Mouse (Mus musculus): ENCODE results near the gene Hspg2.
"Not testable (repeated sequence)": the region's sequence is repeated elsewhere in the genome, so short reads cannot be mapped to it uniquely, and the experiment has no call there.

The Hspg2 gene

GRCm38 (mm10) chr4:137556673-137557210, 88.2 kb downstream of the Hspg2 start:
- DNase-seq (ENCODE audit: low spot score in 2 of 2), result no peak

- DNase-seq (ENCODE audit: low spot score in 2 of 2), result no peak
These were observed 101.3 kb downstream of the Hspg2 start for GRCm38 (mm10) chr4:137569873-137570272.

- DNase-seq (ENCODE audit: low spot score in 2 of 2), result no peak
These were observed 105.9 kb downstream of the Hspg2 start, which contains the start of gene Ldlrad2 for GRCm38 (mm10) chr4:137574469-137574868. Gene Ldlrad2, minus strand, starts transcription at chr4:137574569.

GRCm38 (mm10) chr4:137577486-137577885, 108.9 kb downstream of the Hspg2 start:
- DNase-seq (ENCODE audit: low spot score in 2 of 2), result no peak

- DNase-seq (ENCODE audit: low spot score in 2 of 2), result peak; percentile 38 to 62
These were observed 109.7 kb downstream of the Hspg2 start for GRCm38 (mm10) chr4:137578181-137578845.

- peak; percentile 57 to 66 for DNase-seq (ENCODE audit: low spot score in 2 of 2)
These were observed 111.2 kb downstream of the Hspg2 start for GRCm38 (mm10) chr4:137579789-137580188.

GRCm38 (mm10) chr4:137580299-137580698, 111.7 kb downstream of the Hspg2 start:
- no peak for DNase-seq (ENCODE audit: low spot score in 2 of 2)

GRCm38 (mm10) chr4:137581815-137582214, 113.2 kb downstream of the Hspg2 start:
- DNase-seq (ENCODE audit: low spot score in 2 of 2), result no peak

- DNase-seq (ENCODE audit: low spot score in 2 of 2), result not testable (repeated sequence)
These were observed 120.5 kb downstream of the Hspg2 start for GRCm38 (mm10) chr4:137589095-137589494.

- no peak for DNase-seq (ENCODE audit: low spot score in 2 of 2)
These were observed 121.0 kb downstream of the Hspg2 start for GRCm38 (mm10) chr4:137589586-137589985.

- DNase-seq (ENCODE audit: low spot score in 2 of 2), result no peak
These were observed 122.4 kb downstream of the Hspg2 start for GRCm38 (mm10) chr4:137590961-137591360.

GRCm38 (mm10) chr4:137593601-137594495, 125.3 kb downstream of the Hspg2 start, which contains the start of gene Usp48:
Gene Usp48, plus strand, starts transcription at chr4:137593755.
- DNase-seq (ENCODE audit: low spot score in 2 of 2), result peak; percentile 98

- DNase-seq (ENCODE audit: low spot score in 2 of 2), result peak in 1 of 2 experiments; percentile 26
These were observed 126.1 kb downstream of the Hspg2 start for GRCm38 (mm10) chr4:137594496-137595270.

- DNase-seq (ENCODE audit: low spot score in 2 of 2), result no peak
These were observed 128.6 kb downstream of the Hspg2 start for GRCm38 (mm10) chr4:137597098-137597630.

- DNase-seq (ENCODE audit: low spot score in 2 of 2), result no peak
These were observed 130.0 kb downstream of the Hspg2 start for GRCm38 (mm10) chr4:137598577-137598976.

- no peak for DNase-seq (ENCODE audit: low spot score in 2 of 2)
These were observed 135.0 kb downstream of the Hspg2 start for GRCm38 (mm10) chr4:137603449-137604171.

GRCm38 (mm10) chr4:137607023-137607422, 138.5 kb downstream of the Hspg2 start:
- no peak for DNase-seq (ENCODE audit: low spot score in 2 of 2)

GRCm38 (mm10) chr4:137609281-137609680, 140.7 kb downstream of the Hspg2 start:
- no peak for DNase-seq (ENCODE audit: low spot score in 2 of 2)

- DNase-seq (ENCODE audit: low spot score in 2 of 2), result no peak
These were observed 141.1 kb downstream of the Hspg2 start for GRCm38 (mm10) chr4:137609702-137610101.

GRCm38 (mm10) chr4:137610256-137610655, 141.7 kb downstream of the Hspg2 start:
- no peak for DNase-seq (ENCODE audit: low spot score in 2 of 2)
